Mouse (Mus musculus) E14TG2a.4 (cell line): Measurements from ENCODE around the gene Gmds.

Source experiments
- H3K27me3 ChIP-seq: 2 replicates; pipeline ENCODE4 v1.6.1; 2014; ENCODE audit warnings: low read length, control low read depth; ENCODE audit not compliant: insufficient read depth
- H3K36me3 ChIP-seq: 2 replicates; pipeline ENCODE4 v1.6.1; 2014; ENCODE audit warnings: low read length, control low read depth; ENCODE audit not compliant: insufficient read depth
- H3K4me1 ChIP-seq: replicated peaks from 2 replicates; pipeline ENCODE4 v1.6.1; 2014; ENCODE audit warnings: low read depth, low read length, control low read depth
- H3K4me3 ChIP-seq: replicated peaks from 2 replicates; pipeline ENCODE4 v1.5.1; 2014; ENCODE audit warnings: mild to moderate bottlenecking, low read length
- H3K9me3 ChIP-seq: 2 replicates; pipeline ENCODE4 v1.6.1; 2014; ENCODE audit warnings: low read length, control low read depth
- CTCF ChIP-seq: conservative IDR thresholded peaks from 2 replicates; pipeline ENCODE4 v1.5.1; 2014; ENCODE audit warnings: low read length
- NANOG ChIP-seq: IDR thresholded peaks from 2 replicates; pipeline ENCODE4 v1.6.1; 2014; ENCODE audit warnings: borderline replicate concordance, low read length, mixed read lengths
- POU5F1 ChIP-seq: IDR thresholded peaks from 2 replicates; pipeline ENCODE4 v1.6.1; 2014; ENCODE audit warnings: low read length, borderline replicate concordance

Gene Gmds

GRCm38 (mm10) chr13:32158240-32158639 is 180.3 kb downstream of the Gmds start:
- Histone ChIP-seq H3K9me3 (no peaks in the 10 kb centered on the region), H3K4me1 (no peaks in the 10 kb centered on the region), H3K36me3 (no peaks in the 10 kb centered on the region), H3K4me3 (no peak overlapping the region), H3K27me3 (no peaks in the 10 kb centered on the region)
- no peak for TF ChIP-seq POU5F1
- no peak for TF ChIP-seq NANOG
- no peak for TF ChIP-seq CTCF

DNA sequence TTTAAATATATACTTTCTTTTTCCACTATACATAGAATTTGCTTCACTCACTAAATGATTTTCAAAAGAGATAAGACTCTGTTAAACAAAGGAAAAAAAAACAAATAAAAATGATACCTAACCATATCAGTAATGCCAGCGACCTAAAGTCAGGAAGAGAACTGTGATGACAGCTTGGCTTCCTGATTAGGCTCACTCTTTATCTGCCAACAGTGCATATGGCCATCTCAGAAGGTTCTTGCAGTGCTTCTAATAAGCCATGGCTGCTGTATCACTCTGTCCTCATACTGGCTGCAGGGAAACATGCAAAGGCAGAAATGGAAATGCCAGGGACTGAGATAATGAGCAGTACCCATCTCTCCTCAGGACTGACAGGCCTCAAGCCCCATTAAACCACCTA is 192.6 kb downstream of the Gmds start:
- H3K36me3 ChIP-seq: no peaks in the 10 kb centered on the region
- H3K27me3 ChIP-seq: no peaks in the 10 kb centered on the region
- TF ChIP-seq POU5F1: no peak
- no peak for TF ChIP-seq CTCF
- TF ChIP-seq NANOG: no peak

DNA sequence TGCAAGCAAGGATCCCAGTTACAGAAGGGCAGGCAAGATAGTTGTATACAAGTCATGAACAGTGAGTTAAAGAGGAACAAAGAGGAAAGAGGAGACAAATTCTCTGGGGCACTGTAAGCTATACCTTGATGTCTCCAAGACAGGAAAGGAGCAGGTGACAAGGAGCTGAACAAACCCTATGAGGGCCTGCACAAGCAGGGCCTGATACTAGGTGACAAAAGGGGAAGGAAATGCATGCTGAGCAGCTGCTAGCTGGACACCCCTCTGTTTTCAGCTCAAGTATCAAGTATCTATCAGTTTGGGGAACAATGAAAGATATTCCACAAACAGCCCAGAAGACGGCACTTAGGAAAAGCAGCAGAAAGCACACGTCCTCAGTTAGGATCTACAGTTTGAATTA is 193.4 kb downstream of the Gmds start:
- Histone ChIP-seq H3K4me3 (no peak overlapping the region), H3K36me3 (no peaks in the 10 kb centered on the region), H3K4me1 (no peaks in the 10 kb centered on the region), H3K27me3 (no peaks in the 10 kb centered on the region), H3K9me3 (no peaks in the 10 kb centered on the region)
- TF ChIP-seq CTCF: no peak
- TF ChIP-seq POU5F1: no peak
- no peak for TF ChIP-seq NANOG

More for the DNA sequence above, 192.6 kb downstream of the Gmds start:
- Histone ChIP-seq H3K9me3 (no peaks in the 10 kb centered on the region), H3K4me3 (no peak overlapping the region), H3K4me1 (no peaks in the 10 kb centered on the region)

DNA sequence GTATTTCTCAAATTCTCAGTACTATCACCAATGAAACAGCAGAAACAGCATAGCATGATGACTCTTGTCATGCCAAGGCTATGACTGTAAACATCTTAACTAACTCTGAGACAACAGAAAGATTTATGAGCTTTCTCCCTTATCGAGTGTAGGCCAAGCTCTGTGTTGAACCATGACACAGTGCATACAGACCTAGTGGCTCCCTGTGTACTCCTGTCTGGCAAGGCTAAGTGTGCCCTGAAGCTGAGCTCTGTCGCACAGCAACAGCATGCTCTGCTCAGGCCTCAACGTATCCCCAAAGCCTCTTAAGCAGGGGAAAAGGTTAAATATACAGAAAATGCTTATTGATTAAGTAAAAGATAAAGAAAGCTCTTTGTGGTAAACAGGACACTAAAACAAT is 194.9 kb downstream of the Gmds start:
- H3K9me3 ChIP-seq: no peaks in the 10 kb centered on the region
- no peak for TF ChIP-seq POU5F1
- TF ChIP-seq CTCF: no peak
- no peak for TF ChIP-seq NANOG
- no peaks in the 10 kb centered on the region for H3K27me3 ChIP-seq
- H3K36me3 ChIP-seq: no peaks in the 10 kb centered on the region
- no peak overlapping the region for H3K4me3 ChIP-seq
- no peaks in the 10 kb centered on the region for H3K4me1 ChIP-seq

- Histone ChIP-seq H3K9me3 (no peaks in the 10 kb centered on the region), H3K4me1 (no peaks in the 10 kb centered on the region), H3K36me3 (no peaks in the 10 kb centered on the region), H3K4me3 (no peak overlapping the region), H3K27me3 (no peaks in the 10 kb centered on the region)
- TF ChIP-seq POU5F1 (no peak), CTCF (no peak), NANOG (no peak)
Measured at GRCm38 (mm10) chr13:32134663-32135273, 203.8 kb downstream of the Gmds start.

GRCm38 (mm10) chr13:32129970-32130369 is 208.6 kb downstream of the Gmds start:
- Histone ChIP-seq H3K36me3 (no peaks in the 10 kb centered on the region), H3K4me1 (no peaks in the 10 kb centered on the region), H3K9me3 (no peaks in the 10 kb centered on the region), H3K27me3 (no peaks in the 10 kb centered on the region), H3K4me3 (no peak overlapping the region)
- no peak for TF ChIP-seq NANOG
- TF ChIP-seq POU5F1: no peak
- TF ChIP-seq CTCF: no peak

DNA sequence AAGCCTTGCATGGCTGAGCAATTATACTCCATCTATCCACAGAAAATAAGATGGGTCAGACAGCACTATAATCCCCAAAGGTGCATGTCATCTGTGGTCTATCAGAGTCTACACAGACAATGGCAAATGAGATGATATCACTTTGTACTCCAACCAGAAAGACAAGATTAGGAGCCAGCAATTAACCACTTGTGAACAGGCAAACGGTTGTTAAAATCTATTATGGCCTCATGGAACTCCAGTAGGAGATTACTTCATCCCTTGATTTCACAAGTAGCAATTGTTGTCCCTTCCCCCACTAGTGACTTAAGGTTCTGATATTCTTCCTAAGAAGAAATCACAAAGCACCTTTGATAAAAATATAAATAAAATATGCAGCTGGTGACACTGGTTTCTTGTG is 220.2 kb downstream of the Gmds start:
- TF ChIP-seq NANOG (no peak), POU5F1 (no peak), CTCF (no peak)

GRCm38 (mm10) chr13:32115468-32115867 is 223.1 kb downstream of the Gmds start:
- Histone ChIP-seq H3K27me3 (no peaks in the 10 kb centered on the region), H3K36me3 (no peaks in the 10 kb centered on the region), H3K4me3 (no peak overlapping the region), H3K9me3 (no peaks in the 10 kb centered on the region), H3K4me1 (no peaks in the 10 kb centered on the region)
- TF ChIP-seq CTCF: no peak
- TF ChIP-seq POU5F1: no peak
- TF ChIP-seq NANOG: no peak

More for the DNA sequence above, 220.2 kb downstream of the Gmds start:
- Histone ChIP-seq H3K4me1 (no peaks in the 10 kb centered on the region), H3K27me3 (no peaks in the 10 kb centered on the region), H3K9me3 (no peaks in the 10 kb centered on the region), H3K4me3 (no peak overlapping the region), H3K36me3 (no peaks in the 10 kb centered on the region)

DNA sequence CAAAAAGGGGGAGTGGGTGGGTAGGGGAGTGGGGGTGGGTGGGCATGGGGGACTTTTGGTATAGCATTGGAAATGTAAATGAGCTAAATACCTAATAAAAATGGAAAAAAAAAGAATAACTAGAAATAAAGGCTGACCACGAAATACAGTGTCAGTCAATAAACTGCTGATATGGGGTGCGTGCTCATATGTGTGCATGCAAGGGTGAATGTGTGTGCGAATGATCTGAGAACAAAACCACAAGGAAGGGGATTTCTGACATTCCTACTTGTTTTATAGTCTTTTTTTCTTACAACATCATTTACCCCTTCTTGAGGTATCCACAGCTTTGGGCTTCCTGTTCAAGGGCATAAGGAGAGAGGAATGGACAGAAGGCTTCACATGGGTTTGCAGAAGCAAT is 224.7 kb downstream of the Gmds start:
- Histone ChIP-seq H3K27me3 (no peaks in the 10 kb centered on the region), H3K4me3 (no peak overlapping the region), H3K4me1 (no peaks in the 10 kb centered on the region), H3K36me3 (no peaks in the 10 kb centered on the region), H3K9me3 (no peaks in the 10 kb centered on the region)
- TF ChIP-seq NANOG (no peak), CTCF (no peak), POU5F1 (no peak)
